Mouse (Mus musculus): ENCODE measurements around the gene Ppp6r1. TPM values are rescaled to one million over a fixed set of nuclear protein-coding genes. Genes with fewer than 3 reads are reported as not detected.

Ppp6r1 gene
- total and polyA plus RNA-seq, 2 experiments from 2014 or later = 10.1 to 131 TPM

GRCm38 (mm10) chr7:4624343-4624742 is 34.5 kb downstream of the Ppp6r1 start:
- Histone ChIP-seq H3K27me3 (ENCODE audit: insufficient read depth, low read length) (no peaks in the 10 kb centered on the region), H3K4me1 (ENCODE audit: insufficient read depth, low read length) (no peaks in the 10 kb centered on the region), H3K27ac (ENCODE audit: low read depth, low read length) (no peak overlapping the region), H3K9ac (replicated peaks; ENCODE audit: low read length, poor library complexity, severe bottlenecking) (no peak overlapping the region), H3K4me2 (ENCODE audit: low read depth, low read length, poor library complexity, severe bottlenecking) (no peak overlapping the region), H3K36me3 (ENCODE audit: insufficient read depth, low read length) (peaks cover 10% of the 10 kb centered on the region), H3K9me3 (ENCODE audit: low read length) (no peaks in the 10 kb centered on the region), H3K4me3 (ENCODE audit: low read depth, low read length) (no peak overlapping the region)
- ATAC-seq (ENCODE audit: low FRiP score) = no peak
- DNase-seq (ENCODE audit: low spot score) = no peak
- 41% methylated on average over 1 of the region's 1 CpGs for WGBS
- TF ChIP-seq CTCF (IDR thresholded peaks at IDR 0.05) = peak; percentile 35

- DNase-seq (ENCODE audit: low spot score) (peak; percentile 66), ATAC-seq (ENCODE audit: low FRiP score) (peak; percentile 62; the same call in 1 of the 2 replicates)
- H3K36me3 ChIP-seq (ENCODE audit: insufficient read depth, low read length) = peaks cover 3% of the 10 kb centered on the region; the same call in 1 of the 2 replicates
- H3K4me2 ChIP-seq (ENCODE audit: low read depth, low read length, poor library complexity, severe bottlenecking) = no peak overlapping the region
- 39% methylated on average over 4 of the region's 4 CpGs for WGBS
- H3K4me3 ChIP-seq (ENCODE audit: low read depth, low read length) = no peak overlapping the region
- no peaks in the 10 kb centered on the region for H3K9me3 ChIP-seq (ENCODE audit: low read length)
- no peaks in the 10 kb centered on the region for H3K27me3 ChIP-seq (ENCODE audit: insufficient read depth, low read length)
- TF ChIP-seq CTCF (IDR thresholded peaks at IDR 0.05) = peak; percentile 65
- no peak overlapping the region for H3K27ac ChIP-seq (ENCODE audit: low read depth, low read length)
- no peak overlapping the region for H3K9ac ChIP-seq (replicated peaks; ENCODE audit: low read length, poor library complexity, severe bottlenecking)
- no peaks in the 10 kb centered on the region for H3K4me1 ChIP-seq (ENCODE audit: insufficient read depth, low read length)
These were observed 35.2 kb downstream of the Ppp6r1 start for GRCm38 (mm10) chr7:4623544-4624189.

DNA sequence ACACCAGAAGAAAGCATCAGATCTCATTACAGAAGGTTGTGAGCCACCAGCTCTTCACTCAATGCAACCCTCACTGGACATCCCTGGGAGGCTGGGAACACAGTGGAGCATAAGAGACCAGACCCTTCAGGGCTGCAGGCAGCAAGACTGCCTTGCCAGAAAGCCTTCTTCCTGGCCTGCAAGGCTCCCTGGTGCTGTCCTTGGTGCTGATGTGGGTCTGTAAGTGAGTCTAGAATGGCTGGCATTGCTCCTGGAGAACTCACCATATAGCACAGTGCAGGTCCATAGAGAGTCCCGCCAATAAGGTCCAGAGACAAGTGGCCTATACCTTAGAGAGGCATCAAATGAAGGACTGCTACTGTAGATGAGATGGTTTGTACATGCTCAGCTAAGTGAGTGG is 38.8 kb downstream of the Ppp6r1 start:
- no peak overlapping the region for H3K27ac ChIP-seq (ENCODE audit: low read depth, low read length)
- no peaks in the 10 kb centered on the region for H3K4me1 ChIP-seq (ENCODE audit: insufficient read depth, low read length)
- peak; percentile 19 for DNase-seq (ENCODE audit: low spot score)
- ATAC-seq (ENCODE audit: low FRiP score) = no peak
- H3K9ac ChIP-seq (replicated peaks; ENCODE audit: low read length, poor library complexity, severe bottlenecking) = no peak overlapping the region
- no peaks in the 10 kb centered on the region for H3K27me3 ChIP-seq (ENCODE audit: insufficient read depth, low read length)
- H3K36me3 ChIP-seq (ENCODE audit: insufficient read depth, low read length) = no peaks in the 10 kb centered on the region
- 31% methylated on average over 1 of the region's 1 CpGs for WGBS
- TF ChIP-seq CTCF (IDR thresholded peaks at IDR 0.05) = no peak
- H3K4me2 ChIP-seq (ENCODE audit: low read depth, low read length, poor library complexity, severe bottlenecking) = no peak overlapping the region
- no peak overlapping the region for H3K4me3 ChIP-seq (ENCODE audit: low read depth, low read length)
- H3K9me3 ChIP-seq (ENCODE audit: low read length) = no peaks in the 10 kb centered on the region

GRCm38 (mm10) chr7:4613740-4614403 is 44.9 kb downstream of the Ppp6r1 start:
- no peaks in the 10 kb centered on the region for H3K9me3 ChIP-seq (ENCODE audit: low read length)
- DNase-seq (ENCODE audit: low spot score) (no peak), ATAC-seq (ENCODE audit: low FRiP score) (no peak)
- 82% methylated on average over 14 of the region's 14 CpGs for WGBS
- H3K9ac ChIP-seq (replicated peaks; ENCODE audit: low read length, poor library complexity, severe bottlenecking) = no peak overlapping the region
- H3K36me3 ChIP-seq (ENCODE audit: insufficient read depth, low read length) = no peaks in the 10 kb centered on the region
- H3K27ac ChIP-seq (ENCODE audit: low read depth, low read length) = no peak overlapping the region
- TF ChIP-seq CTCF (IDR thresholded peaks at IDR 0.05) = no peak
- no peak overlapping the region for H3K4me2 ChIP-seq (ENCODE audit: low read depth, low read length, poor library complexity, severe bottlenecking)
- no peaks in the 10 kb centered on the region for H3K4me1 ChIP-seq (ENCODE audit: insufficient read depth, low read length)
- H3K27me3 ChIP-seq (ENCODE audit: insufficient read depth, low read length) = no peaks in the 10 kb centered on the region
- no peak overlapping the region for H3K4me3 ChIP-seq (ENCODE audit: low read depth, low read length)

GRCm38 (mm10) chr7:4612956-4613355 is 45.9 kb downstream of the Ppp6r1 start:
- no peak overlapping the region for H3K27ac ChIP-seq (ENCODE audit: low read depth, low read length)
- no peaks in the 10 kb centered on the region for H3K9me3 ChIP-seq (ENCODE audit: low read length)
- H3K36me3 ChIP-seq (ENCODE audit: insufficient read depth, low read length) = no peaks in the 10 kb centered on the region
- H3K4me3 ChIP-seq (ENCODE audit: low read depth, low read length) = no peak overlapping the region
- WGBS = 84% methylated on average over 1 of the region's 1 CpGs
- no peak for TF ChIP-seq CTCF (IDR thresholded peaks at IDR 0.05)
- H3K9ac ChIP-seq (replicated peaks; ENCODE audit: low read length, poor library complexity, severe bottlenecking) = no peak overlapping the region
- no peak for DNase-seq (ENCODE audit: low spot score)
- H3K27me3 ChIP-seq (ENCODE audit: insufficient read depth, low read length) = no peaks in the 10 kb centered on the region
- H3K4me1 ChIP-seq (ENCODE audit: insufficient read depth, low read length) = no peaks in the 10 kb centered on the region
- ATAC-seq (ENCODE audit: low FRiP score) = no peak
- no peak overlapping the region for H3K4me2 ChIP-seq (ENCODE audit: low read depth, low read length, poor library complexity, severe bottlenecking)

DNA sequence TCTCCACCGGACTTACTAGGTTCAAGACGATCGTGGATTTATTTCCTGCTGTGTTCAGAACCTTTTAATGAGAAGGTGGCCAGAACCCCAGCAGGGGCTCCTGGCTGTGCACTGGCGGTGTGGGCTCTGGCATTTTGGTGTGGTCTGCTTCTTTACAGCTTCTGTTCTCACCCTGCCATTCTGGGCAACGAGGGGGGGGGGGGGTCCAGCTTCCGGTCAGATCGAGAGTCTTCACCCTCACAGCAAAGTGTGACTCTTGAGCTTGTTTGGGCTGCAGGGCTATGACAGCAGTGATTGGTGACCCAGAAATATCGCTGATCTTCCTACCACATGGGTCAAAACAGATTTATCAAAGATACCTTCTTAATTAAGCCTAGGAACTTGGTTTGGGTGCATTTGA is 46.4 kb downstream of the Ppp6r1 start:
- ATAC-seq (ENCODE audit: low FRiP score) = no peak
- TF ChIP-seq CTCF (IDR thresholded peaks at IDR 0.05) = no peak
- 72% methylated on average over 8 of the region's 8 CpGs for WGBS

More for the DNA sequence above, 46.4 kb downstream of the Ppp6r1 start:
- Histone ChIP-seq H3K4me1 (ENCODE audit: insufficient read depth, low read length) (no peaks in the 10 kb centered on the region), H3K4me3 (ENCODE audit: low read depth, low read length) (no peak overlapping the region), H3K36me3 (ENCODE audit: insufficient read depth, low read length) (no peaks in the 10 kb centered on the region), H3K27ac (ENCODE audit: low read depth, low read length) (no peak overlapping the region), H3K9ac (replicated peaks; ENCODE audit: low read length, poor library complexity, severe bottlenecking) (no peak overlapping the region), H3K9me3 (ENCODE audit: low read length) (no peaks in the 10 kb centered on the region), H3K27me3 (ENCODE audit: insufficient read depth, low read length) (no peaks in the 10 kb centered on the region), H3K4me2 (ENCODE audit: low read depth, low read length, poor library complexity, severe bottlenecking) (no peak overlapping the region)
- DNase-seq (ENCODE audit: low spot score) = no peak

All from midbrain, postnatal 0 days (tissue).